Mouse (Mus musculus) midbrain, embryonic 16.5 days (tissue): Measurements from ENCODE around the gene Ireb2. TPM values are rescaled to one million over a fixed set of nuclear protein-coding genes. Genes with fewer than 3 reads are reported as not detected.
"Not testable (repeated sequence)": the region's sequence is repeated elsewhere in the genome, so short reads cannot be mapped to it uniquely, and the experiment has no call there.

ENCODE experiments used
- ATAC-seq: fragments of 200-750 bp; cut with Nextera tagmentation; 2 replicates; pipeline ENCODE4 v1.8.0; 2017; ENCODE audit warnings: moderate TSS enrichment
- H3K27ac ChIP-seq: fragments of 300-500 bp; sonication (generic); 2 replicates; pipeline ENCODE4 v1.5.1; 2014; ENCODE audit warnings: mild to moderate bottlenecking, low read length, mixed read lengths
- H3K27me3 ChIP-seq: fragments of 300-500 bp; sonication (generic); 2 replicates; pipeline ENCODE4 v1.6.1; 2014; ENCODE audit warnings: low read depth, low read length, mixed read lengths; ENCODE audit not compliant: control insufficient read depth, insufficient read depth
- H3K36me3 ChIP-seq: fragments of 300-500 bp; sonication (generic); 2 replicates; pipeline ENCODE4 v1.6.1; 2014; ENCODE audit warnings: mild to moderate bottlenecking, low read length, moderate library complexity, mixed read lengths; ENCODE audit not compliant: control insufficient read depth, insufficient read depth
- H3K4me1 ChIP-seq: fragments of 300-500 bp; sonication (generic); 2 replicates; pipeline ENCODE4 v1.6.1; 2014; ENCODE audit warnings: mild to moderate bottlenecking, low read length, mixed read lengths; ENCODE audit not compliant: control insufficient read depth, insufficient read depth
- H3K4me2 ChIP-seq: fragments of 300-500 bp; sonication (generic); 2 replicates; pipeline ENCODE4 v1.6.1; 2014; ENCODE audit warnings: mild to moderate bottlenecking, low read length, mixed read lengths
- H3K4me3 ChIP-seq: fragments of 300-500 bp; sonication (generic); 2 replicates; pipeline ENCODE4 v1.5.1; 2014; ENCODE audit warnings: low read depth, mild to moderate bottlenecking, low read length, moderate library complexity, mixed read lengths
- H3K9ac ChIP-seq: fragments of 300-500 bp; sonication (generic); 2 replicates; pipeline ENCODE4 v1.6.1; 2014; ENCODE audit warnings: low read depth, low read length, mixed read lengths
- H3K9me3 ChIP-seq: fragments of 300-500 bp; sonication (generic); replicated peaks from 2 replicates; pipeline ENCODE4 v1.6.1; 2014; ENCODE audit warnings: mild to moderate bottlenecking, low read length, mixed read lengths; ENCODE audit not compliant: control insufficient read depth, poor library complexity, severe bottlenecking
- WGBS: fragments of 180-500 bp; shearing (Covaris S2); extraction: QIAGEN DNeasy Blood & Tissue Kit; methylation state at CpG from one replicate; pipeline ENCODE4 v1.1.7; 2014; 5-methylcytosine and 5-hydroxymethylcytosine counted together
- polyA plus RNA-seq: library from polyadenylated mRNA; unstranded; fragments of >200 nt; fragmentation: Nextera tagmentation; extraction: Ambion mirVana; gene quantifications from 2 replicates; pipeline ENCODE4 v1.2.1, GENCODE M21; 2015

The Ireb2 gene
- polyA plus RNA-seq, 1 experiment from 2014 or later, result 38.9 TPM

DNA sequence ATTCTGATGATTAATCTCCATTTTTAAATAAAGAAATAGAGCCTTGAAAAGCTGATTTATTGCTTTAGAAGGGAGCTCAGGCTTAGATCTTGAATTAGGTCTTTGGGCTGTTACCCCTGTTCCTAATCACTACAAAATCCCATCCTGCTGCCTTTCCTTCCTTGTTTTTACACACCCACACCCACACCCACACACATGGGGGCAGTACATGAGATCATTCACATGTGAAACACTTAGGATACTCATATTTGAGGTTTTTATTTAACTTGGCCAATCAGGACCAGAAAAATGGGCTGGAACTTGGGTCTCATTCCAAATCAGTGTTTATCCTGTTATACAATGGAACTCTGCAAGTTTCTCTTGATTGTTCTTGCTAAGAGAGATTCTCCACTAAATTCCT, 85.9 kb downstream of the Ireb2 start:
- Histone ChIP-seq H3K27me3 (no peaks in the 10 kb centered on the region), H3K36me3 (peaks cover 3% of the 10 kb centered on the region; the same call in 1 of the 2 replicates), H3K27ac (no peak overlapping the region), H3K9ac (no peak overlapping the region), H3K9me3 (no peaks in the 10 kb centered on the region), H3K4me3 (no peak overlapping the region), H3K4me1 (peaks cover 18% of the 10 kb centered on the region), H3K4me2 (no peak overlapping the region)
- no peak for ATAC-seq

DNA sequence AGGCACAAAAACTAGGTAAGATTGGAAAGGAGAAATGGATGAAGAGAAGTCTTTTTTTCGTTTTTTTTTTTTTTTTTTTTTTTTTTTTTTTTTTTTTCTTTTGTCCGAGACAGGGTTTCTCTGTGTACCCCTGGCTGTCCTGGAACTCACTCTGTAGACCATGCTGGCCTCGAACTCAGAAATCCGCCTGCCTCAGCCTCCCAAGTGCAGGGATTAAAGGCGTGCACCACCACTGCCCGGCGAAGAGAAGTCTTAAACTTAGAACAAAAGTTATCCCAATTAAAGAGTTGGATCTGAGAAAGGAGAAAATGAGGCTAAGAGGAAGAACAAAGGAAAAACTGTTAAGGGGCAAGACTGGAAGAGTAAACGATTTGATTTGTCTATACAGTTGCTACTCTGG, 86.6 kb downstream of the Ireb2 start:
- peak; percentile 54; the same call in 1 of the 2 replicates for ATAC-seq
- WGBS, result 57% methylated on average over 8 of the region's 8 CpGs
- H3K9ac ChIP-seq, result not testable (repeated sequence)

DNA sequence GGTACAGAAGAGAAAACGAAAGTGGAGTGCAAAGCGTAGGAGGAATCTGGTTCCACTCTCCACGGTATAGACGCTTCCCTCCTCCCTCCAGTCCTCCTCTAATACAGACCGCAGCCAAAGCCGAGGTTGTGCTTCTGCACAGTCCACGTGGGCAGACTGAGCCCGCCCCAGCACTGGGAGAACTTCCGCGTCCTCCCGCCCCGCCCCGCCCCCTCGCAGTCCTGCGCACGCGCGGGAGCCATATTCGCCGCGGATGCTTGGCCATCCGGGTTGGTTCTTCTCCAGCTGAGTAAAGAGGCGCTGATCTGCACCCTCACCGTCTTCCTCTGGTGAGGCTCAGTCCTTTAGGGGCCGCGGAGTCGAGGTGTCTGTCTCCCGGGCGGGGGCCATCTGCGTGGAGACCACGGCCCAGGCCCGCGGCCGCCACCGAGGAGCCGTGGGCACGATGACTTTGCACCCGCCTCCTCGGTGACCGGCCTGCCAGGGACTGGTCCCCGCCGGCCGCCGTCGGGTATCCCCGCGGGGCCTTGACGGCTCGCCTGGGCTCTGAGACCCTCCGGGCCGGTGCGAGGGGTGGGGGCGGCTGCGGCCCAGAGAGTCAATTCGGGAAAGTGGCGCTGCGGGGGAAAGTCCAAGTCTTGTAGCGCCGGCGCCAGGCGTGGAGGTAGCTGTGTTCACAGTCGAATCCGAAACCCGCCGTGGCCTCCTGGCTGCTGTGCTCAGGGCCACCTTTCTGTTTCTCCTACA, 87.2 kb downstream of the Ireb2 start, which contains the start of the genes Psma4 and AY074887:
Gene Psma4, plus strand, starts transcription at position 216 of the 747 bp plus-strand sequence.
Gene AY074887, minus strand, starts transcription at position 424 of the 747 bp plus-strand sequence.
- Histone ChIP-seq H3K9me3 (no peaks in the 10 kb centered on the region), H3K36me3 (peaks cover 10% of the 10 kb centered on the region), H3K27ac (peak within 1 kb of the TSS; percentile 95), H3K4me3 (peak within 1 kb of the TSS; percentile 99), H3K4me1 (peaks cover 18% of the 10 kb centered on the region), H3K27me3 (no peaks in the 10 kb centered on the region), H3K4me2 (peak within 1 kb of the TSS; percentile 70), H3K9ac (peak within 1 kb of the TSS; percentile 93)
- ATAC-seq, result peak; percentile 100
- under 1% methylated on average over 65 of the region's 65 CpGs for WGBS

More for the DNA sequence above, 86.6 kb downstream of the Ireb2 start:
- not testable (repeated sequence) for H3K27me3 ChIP-seq, H3K36me3 ChIP-seq, H3K9me3 ChIP-seq
- Histone ChIP-seq H3K27ac (peak overlapping the region; percentile 95), H3K4me2 (peak overlapping the region; percentile 70), H3K4me3 (peak overlapping the region; percentile 99), H3K4me1 (peaks cover 18% of the 10 kb centered on the region)

DNA sequence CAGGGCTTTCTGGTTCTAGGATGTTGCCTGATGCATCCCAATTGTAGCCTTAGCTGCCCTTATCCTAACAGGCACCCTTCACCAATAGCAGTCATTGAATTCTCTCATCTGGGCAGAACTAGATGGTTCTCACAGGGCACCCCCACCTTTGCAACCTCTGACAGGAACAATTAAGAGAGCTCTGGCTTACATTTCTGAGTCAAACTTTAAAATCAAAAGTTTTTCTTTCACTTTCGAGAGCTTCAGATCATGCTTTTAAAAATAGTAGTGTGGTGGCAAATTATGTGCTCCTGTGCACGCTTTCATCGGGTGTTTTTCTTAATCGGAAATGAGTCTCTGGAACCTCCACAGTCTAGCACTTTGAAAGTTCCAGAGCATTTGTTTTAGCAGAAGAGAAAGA, 97.5 kb downstream of the Ireb2 start:
- Histone ChIP-seq H3K9ac (no peak overlapping the region), H3K4me2 (no peak overlapping the region), H3K4me1 (no peaks in the 10 kb centered on the region), H3K9me3 (no peaks in the 10 kb centered on the region), H3K4me3 (no peak overlapping the region), H3K27me3 (no peaks in the 10 kb centered on the region), H3K27ac (no peak overlapping the region), H3K36me3 (peaks cover 16% of the 10 kb centered on the region)
- 91% methylated on average over 4 of the region's 4 CpGs for WGBS
- ATAC-seq, result no peak

Other genes starting within 250 kb of the Ireb2 start
- gene Acsbg1, start 201.9 kb upstream of the Ireb2 start, polyA plus RNA-seq, result 20.6 and 33.4 TPM in 2 replicates
- 7.4 and 8.4 TPM in 2 replicates for gene Dnaja4, start 164.9 kb upstream of the Ireb2 start, polyA plus RNA-seq
- 90.0 and 91.9 TPM in 2 replicates for gene Wdr61, start 129.3 kb upstream of the Ireb2 start, polyA plus RNA-seq
- 19.3 TPM in 2 replicates for gene Crabp1, start 99.0 kb upstream of the Ireb2 start, polyA plus RNA-seq
- 1.8 and 2.2 TPM in 2 replicates for gene Hykk, start 53.5 kb downstream of the Ireb2 start, polyA plus RNA-seq
- gene Psma4, start 87.0 kb downstream of the Ireb2 start, polyA plus RNA-seq, result 251 and 256 TPM in 2 replicates
- gene AY074887, start 87.2 kb downstream of the Ireb2 start, polyA plus RNA-seq, result 0.67 and 1.2 TPM in 2 replicates
- gene Chrna5, start 117.1 kb downstream of the Ireb2 start, polyA plus RNA-seq, result 1.9 and 2.7 TPM in 2 replicates
- gene Chrna3, start 162.8 kb downstream of the Ireb2 start, polyA plus RNA-seq, result 18.3 and 20.9 TPM in 2 replicates
- 2.4 and 2.6 TPM in 2 replicates for gene Chrnb4, start 185.0 kb downstream of the Ireb2 start, polyA plus RNA-seq